Mouse (Mus musculus) gastrocnemius, postnatal 36 days (tissue): ENCODE data around the gene Dus3l. TPM values are rescaled to one million over a fixed set of nuclear protein-coding genes. Genes with fewer than 3 reads are reported as not detected.
A peak's percentile ranks its signal among the peaks of the same experiment; 100 is the strongest.

Experiments
- DNase-seq, 2 experiments: peaks; one replicate each; pipeline ENCODE4 v3.0.0; 2022
- intact Hi-C: fragments of 180-260 bp; cut with DNase I; formaldehyde crosslinking; loops from one replicate; pipeline ENCODE4 v1.15.1; 2025
- total RNA-seq, 2 experiments: library from RNA; stranded (reverse); gene quantifications; 2 replicates each; pipeline ENCODE4 v1.2.3; 2021

Gene Dus3l
- total RNA-seq, 2 experiments from 2014 or later = 13.4 to 16.1 TPM

DNA sequence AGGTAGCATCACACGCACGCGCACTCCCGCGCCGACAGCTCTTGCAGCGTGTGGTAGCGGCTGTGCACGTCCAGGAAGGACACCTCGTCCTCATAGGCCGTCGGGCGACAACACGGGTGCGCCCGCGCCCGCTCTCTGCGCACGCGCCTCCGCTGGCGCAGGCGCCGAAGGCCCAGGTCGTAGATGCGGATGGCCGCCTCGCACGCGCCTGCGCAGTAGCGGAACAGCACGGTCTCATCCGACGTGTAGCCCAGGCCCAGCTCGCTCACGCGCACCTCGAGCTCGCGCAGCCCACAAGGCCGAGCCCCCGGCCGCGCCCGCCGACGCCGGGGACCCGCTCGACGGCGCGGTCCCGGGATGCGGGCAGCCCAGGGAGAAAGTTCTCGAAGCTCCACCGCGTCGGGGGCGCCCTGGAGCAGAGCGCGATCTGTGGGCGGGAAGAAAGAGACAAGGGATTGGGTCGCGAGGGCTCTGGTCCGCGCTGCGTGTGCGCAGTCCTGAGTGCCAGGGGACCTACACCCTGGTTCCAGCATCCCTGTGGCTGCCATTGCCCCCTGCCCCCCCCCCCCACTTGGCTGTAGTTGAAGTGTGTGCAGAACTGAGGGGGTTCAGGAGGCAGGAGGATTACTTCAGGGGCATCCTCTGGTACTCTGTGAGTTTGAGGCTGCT lies 13.0 kb upstream of the Dus3l start:
- intact Hi-C loops = no loop called here

GRCm38 (mm10) chr17:56753452-56753851 lies 11.1 kb upstream of the Dus3l start:
- intact Hi-C loops = no loop called here
- DNase-seq = no peak

More for the DNA sequence above, 13.0 kb upstream of the Dus3l start:
- DNase-seq = no peak

- DNase-seq = no peak
- intact Hi-C loops = loop anchor here (5.0 kb wide), 5 partner anchors 32 to 142 kb away; partner anchors contain the start of genes Catsperd, Lonp1 and Rpl36
Measured at GRCm38 (mm10) chr17:56754271-56755185, 10.0 kb upstream of the Dus3l start.

DNA sequence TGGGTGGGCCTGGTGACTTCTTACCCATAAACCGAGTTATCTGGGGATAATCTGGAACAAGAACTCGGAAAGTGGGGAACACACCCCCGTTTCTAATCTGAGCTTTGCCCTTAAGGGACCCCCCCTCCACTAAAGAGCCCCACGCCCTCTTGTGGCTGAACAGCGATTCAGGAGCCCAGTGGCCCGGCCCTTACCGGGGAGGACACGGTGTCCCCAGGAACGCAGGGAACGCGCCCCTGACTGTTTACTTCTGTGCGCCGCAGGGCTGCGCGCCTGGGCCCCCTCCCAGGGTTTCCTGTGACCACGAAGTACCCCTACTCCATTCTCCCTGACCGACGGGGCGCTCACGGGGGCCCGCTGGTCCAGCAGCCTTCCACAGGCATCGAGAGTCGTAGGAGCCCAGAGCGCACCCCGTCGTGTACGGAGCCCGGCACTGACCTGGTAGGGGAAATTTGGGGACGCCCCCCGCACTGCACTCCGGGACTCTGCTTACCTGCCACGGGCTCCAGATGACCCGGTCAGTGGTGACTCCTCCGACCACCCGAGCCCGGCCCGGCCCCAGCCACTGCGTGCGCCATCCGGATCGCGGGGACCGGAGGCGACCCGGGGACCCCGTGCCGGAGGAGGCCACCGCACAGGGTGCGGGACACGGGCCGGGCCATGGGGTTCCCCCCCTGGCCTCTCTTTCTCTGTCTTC lies 7.7 kb upstream of the Dus3l start:
- intact Hi-C loops = loop anchor here (5.0 kb wide), 5 partner anchors 35 to 145 kb away; partner anchors contain the start of genes Catsperd, Lonp1 and Rpl36
- no peak for DNase-seq

- peak; percentile 76 to 80 for DNase-seq
- intact Hi-C loops = loop anchor here (5.0 kb wide), 5 partner anchors 35 to 145 kb away; partner anchors contain the start of genes Catsperd, Lonp1 and Rpl36
Measured at GRCm38 (mm10) chr17:56757416-56758123, 7.0 kb upstream of the Dus3l start, which contains the start of gene Nrtn. TSS of gene Nrtn (minus strand) at chr17:56757530.

DNA sequence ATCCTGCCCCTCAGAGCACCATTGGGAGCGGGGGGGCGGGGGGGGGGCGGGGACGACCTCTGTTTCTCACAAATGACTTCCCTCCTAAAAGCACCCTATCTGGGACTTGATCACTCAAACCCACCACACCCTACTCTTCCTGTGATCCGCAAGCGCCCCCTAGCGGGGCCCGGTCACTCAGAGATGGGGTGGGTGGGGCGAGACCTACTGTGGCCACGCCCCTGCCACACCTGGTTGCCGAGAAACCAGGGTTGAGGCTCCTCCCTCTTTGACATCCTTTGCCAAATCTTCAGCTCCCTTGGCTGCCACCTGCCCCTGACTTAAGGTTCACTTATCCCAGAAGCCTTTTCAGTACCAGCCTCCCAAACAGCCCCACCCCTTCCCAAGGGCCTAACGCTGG lies 6.4 kb upstream of the Dus3l start:
- peak; percentile 52 to 58 for DNase-seq
- intact Hi-C loops = loop anchor here (5.0 kb wide), 5 partner anchors 36 to 146 kb away; partner anchors contain the start of genes Catsperd, Lonp1 and Rpl36

DNA sequence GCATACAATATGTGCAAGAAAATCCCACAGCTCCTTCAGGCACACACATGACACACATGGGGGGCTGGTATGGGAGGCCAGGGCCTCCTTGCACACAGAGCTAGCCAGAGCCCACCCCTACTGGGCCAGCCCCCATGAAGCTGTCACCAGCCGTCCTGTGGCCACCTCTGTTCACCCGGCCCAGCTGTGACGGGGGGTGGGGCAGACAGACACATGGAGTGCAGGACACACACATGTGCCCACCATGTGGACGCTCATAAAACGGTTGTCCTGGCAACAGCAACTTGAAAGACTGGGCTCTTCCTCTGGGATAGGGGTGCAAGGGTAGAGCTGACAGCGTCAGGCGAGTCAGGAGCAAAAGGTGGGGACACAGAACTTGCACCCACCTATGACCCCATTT lies 5.3 kb upstream of the Dus3l start:
- DNase-seq = no peak
- intact Hi-C loops = loop anchor here (5.0 kb wide), 5 partner anchors 37 to 147 kb away; partner anchors contain the start of genes Catsperd, Lonp1 and Rpl36

- intact Hi-C loops = loop anchor here (10.0 kb wide), 1 partner anchor 514 kb away; the partner anchor contains the start of gene Vav1
- no peak for DNase-seq
Measured at GRCm38 (mm10) chr17:56761077-56761476, 3.5 kb upstream of the Dus3l start.

DNA sequence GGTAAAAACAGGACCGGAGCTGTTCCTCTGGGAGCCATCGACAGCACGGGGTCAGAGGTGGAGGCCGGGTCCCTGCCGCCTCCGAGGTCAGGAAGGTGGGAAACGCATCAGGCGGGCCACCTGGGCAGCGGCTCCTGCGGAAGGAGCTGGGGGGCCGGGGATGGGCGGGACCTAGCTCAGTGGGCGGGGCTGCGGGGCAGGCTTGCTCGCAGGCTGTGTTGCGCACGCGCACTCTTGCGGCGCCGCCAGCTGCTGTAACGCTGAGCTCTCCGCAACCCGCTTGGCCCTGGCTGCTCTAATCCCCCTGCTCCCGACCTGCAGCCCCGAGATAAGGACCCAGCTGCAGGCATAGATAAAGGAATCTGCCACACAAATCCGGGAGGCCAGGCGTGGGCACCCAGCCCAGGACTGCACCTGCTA lies 2.6 kb upstream of the Dus3l start:
- peak; percentile 76 to 79 for DNase-seq
- intact Hi-C loops = loop anchor here (10.0 kb wide), 1 partner anchor 513 kb away; the partner anchor contains the start of gene Vav1

- intact Hi-C loops = loop anchor here (10.0 kb wide), 1 partner anchor 512 kb away; the partner anchor contains the start of gene Vav1
- DNase-seq = no peak
Measured at GRCm38 (mm10) chr17:56762769-56763731, 1.5 kb upstream of the Dus3l start.

- no peak for DNase-seq
- intact Hi-C loops = loop anchor here (10.0 kb wide), 1 partner anchor 511 kb away; the partner anchor contains the start of gene Vav1
Measured at GRCm38 (mm10) chr17:56763741-56764250, 761 bp upstream of the Dus3l start.

- no peak for DNase-seq
- intact Hi-C loops = loop anchor here (10.0 kb wide), 1 partner anchor 509 kb away; the partner anchor contains the start of gene Vav1
Measured at GRCm38 (mm10) chr17:56765431-56765830, 874 bp downstream of the Dus3l start.

DNA sequence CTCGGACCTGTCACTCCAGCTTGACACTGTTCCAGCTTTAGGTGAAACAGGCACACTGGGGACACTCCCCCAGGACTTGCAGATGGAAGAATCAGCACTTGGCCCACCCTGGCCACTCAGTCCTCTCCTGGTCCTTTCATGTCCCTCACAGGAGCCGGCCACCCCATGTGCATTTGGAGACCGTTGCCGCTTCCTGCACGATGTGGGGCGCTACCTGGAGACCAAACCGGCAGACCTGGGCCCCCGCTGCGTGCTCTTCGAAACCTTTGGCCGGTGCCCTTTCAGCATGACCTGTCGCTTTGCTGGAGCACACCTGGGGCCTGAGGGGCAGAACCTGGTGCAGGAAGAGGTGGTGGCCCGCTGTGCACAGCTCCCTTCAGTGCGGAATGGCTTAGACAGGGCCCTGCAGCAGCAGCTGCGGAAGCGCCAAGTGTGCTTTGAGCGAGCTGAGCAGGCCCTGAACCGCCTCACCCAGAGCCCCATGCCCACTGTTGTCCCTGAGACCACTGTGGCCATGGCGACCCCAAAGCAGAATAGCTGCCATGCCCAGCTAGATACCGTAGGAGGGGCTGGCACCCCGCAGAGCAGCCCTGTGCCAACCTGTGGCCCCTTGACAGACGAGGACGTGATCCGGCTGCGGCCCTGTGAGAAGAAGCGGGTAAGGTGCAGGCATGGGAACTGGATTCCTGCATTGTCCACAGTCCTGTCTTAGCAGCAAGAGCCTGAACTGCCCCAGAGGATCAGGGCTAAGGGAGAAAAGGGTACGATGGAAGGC lies 2.3 kb downstream of the Dus3l start:
- intact Hi-C loops = loop anchor here (10.0 kb wide), 1 partner anchor 508 kb away; the partner anchor contains the start of gene Vav1
- no peak for DNase-seq

GRCm38 (mm10) chr17:56767531-56768135 lies 3.1 kb downstream of the Dus3l start:
- intact Hi-C loops = loop anchor here (10.0 kb wide), 1 partner anchor 507 kb away; the partner anchor contains the start of gene Vav1
- no peak for DNase-seq

DNA sequence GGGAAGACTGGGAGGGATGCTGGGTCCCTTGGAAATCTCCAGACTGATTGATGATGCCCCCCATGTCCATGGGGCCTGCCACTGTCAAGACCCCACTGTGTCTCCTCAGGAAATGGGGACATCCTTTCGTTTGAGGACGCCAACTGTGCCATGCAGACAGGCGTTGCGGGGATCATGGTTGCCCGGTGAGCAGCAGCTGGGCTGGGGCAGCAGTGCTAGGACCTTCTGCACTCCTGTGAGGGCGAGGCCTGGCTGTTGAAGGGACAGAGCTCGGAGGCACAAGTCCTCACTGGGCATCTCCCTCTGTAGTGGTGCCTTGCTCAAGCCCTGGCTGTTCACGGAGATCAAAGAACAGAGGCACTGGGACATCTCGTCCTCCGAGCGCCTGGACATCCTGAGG lies 4.4 kb downstream of the Dus3l start:
- intact Hi-C loops = loop anchor here (10.0 kb wide), 1 partner anchor 506 kb away; the partner anchor contains the start of gene Vav1

GRCm38 (mm10) chr17:56769950-56770349 lies 5.4 kb downstream of the Dus3l start, which contains the start of gene Prr22:
TSS of gene Prr22 (plus strand) at chr17:56770250.
- DNase-seq = no peak
- intact Hi-C loops = loop anchor here (10.0 kb wide), 1 partner anchor 505 kb away; the partner anchor contains the start of gene Vav1

More for the DNA sequence above, 4.4 kb downstream of the Dus3l start:
- DNase-seq = no peak
